Mouse (Mus musculus) right cerebral cortex, postnatal 36 days (tissue): ENCODE results near the gene Tns3.

Experiments
- DNase-seq, 2 experiments: peaks; one replicate each; pipeline ENCODE4 v3.0.0; 2022; ENCODE audit warnings: low spot score in 2 of 2, mixed read lengths in 1 of 2

Tns3 gene

DNA sequence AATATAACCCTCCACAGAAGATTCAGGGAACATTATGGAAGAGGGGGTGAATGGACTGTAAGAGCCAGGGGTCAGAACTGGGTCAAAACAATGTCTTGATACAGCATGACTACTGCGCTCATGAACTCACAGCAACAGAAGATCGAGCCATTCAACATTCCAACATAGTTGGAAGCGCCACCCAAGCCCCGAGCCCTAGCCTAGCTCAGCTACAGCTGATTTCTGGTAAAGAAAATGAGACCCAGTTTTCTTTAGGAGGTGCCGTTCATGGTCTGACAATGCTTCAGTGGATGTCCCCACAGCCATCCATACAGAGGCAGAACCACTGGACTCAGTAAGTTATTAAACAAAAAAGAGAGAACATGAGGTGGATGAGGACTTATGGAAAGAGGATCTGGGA is 224.1 kb downstream of the Tns3 start:
- DNase-seq: no peak

DNA sequence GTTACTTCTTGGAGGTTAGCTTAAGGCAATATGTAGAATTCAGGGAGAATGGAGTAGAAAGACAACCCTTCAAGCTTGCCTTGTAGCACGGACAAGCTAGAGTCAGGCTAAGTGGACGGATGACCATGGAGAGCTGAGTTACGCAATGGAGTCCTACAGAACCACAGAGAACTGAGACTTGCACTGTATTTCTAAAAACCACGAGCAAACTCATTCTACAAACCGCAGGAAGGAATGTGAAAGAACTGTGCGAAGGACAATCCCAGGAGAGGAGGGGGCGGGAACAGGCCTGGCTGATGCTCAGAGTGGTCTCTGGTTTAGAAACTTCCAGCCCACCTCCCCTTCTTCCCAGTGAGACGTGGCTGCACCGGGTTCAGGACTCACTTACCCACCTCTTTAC is 225.3 kb downstream of the Tns3 start:
- no peak for DNase-seq

DNA sequence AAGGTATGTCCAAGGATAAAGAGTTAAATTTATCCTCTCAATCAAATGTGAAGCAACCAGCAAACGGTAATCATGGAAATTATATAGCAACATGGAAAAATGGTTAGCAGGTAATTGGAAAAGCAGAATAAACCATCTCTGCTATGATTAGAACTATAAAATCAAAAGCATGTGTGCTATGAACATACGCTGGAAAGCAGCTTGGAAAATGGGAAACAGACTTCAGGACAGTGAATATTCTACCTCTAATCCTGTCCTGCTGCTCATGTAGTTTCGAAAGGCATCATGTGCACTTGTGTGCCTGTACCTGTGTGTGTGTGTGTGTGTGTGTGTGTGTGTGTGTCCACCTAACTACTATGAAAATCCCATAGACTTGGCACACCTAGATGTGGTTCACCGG is 226.1 kb downstream of the Tns3 start:
- no peak for DNase-seq

DNA sequence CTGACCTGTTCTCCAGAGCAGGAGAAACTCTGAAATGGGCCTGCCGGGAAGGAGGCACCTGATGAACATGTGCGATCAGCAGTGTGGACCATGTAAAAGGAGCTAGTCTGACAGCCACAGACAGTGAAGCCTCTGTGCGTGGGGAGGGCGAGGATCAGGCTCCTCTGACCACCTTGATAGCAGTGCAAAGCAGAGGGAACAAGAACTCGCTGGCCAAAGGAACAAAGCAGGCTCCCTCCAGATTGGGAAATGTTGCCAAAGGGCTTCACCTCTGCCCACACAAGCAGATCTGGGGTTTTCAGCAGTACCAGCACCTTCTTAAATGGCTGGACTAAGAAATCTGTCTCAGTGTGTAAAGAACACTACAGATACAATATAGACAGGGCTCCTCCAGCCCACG is 229.2 kb downstream of the Tns3 start:
- DNase-seq: no peak

DNA sequence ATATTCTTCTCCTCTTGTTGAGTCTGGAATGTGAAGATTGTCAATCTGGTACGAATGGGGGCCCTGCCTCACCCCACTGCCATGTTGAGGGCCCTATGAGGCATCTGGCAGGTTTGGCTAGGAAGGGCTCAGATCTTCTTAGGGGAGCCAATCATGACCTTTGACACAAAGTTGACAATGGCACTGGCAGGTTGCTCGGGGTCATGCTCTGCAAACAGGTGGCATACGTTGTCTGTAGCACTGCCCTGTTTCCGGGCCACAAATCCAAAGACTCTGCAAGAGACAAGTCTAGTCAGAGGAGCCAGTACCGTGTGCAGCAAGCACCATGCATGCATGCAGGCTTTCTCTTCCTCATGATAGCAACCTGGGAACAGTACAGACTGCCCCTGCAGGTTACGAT is 230.0 kb downstream of the Tns3 start:
- DNase-seq: no peak

DNA sequence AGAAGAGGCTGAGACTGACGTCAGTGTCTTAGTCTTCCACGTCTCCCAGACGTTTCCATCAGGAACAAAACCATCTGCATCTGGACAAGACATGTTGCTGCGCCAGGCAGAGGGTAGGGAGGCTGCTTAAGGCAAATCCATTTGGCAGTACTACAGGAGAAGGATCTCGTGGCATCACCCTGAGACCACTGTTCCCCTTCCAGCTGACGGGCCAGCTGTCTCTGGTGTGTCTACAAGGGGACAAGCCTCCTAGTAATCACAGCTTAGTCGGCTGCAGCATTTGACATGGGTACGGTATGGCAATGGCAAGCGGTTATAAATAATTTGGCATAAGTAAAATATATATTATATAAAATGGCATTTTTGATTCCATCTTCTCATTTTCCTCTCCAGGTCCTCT is 230.9 kb downstream of the Tns3 start:
- DNase-seq: no peak

DNA sequence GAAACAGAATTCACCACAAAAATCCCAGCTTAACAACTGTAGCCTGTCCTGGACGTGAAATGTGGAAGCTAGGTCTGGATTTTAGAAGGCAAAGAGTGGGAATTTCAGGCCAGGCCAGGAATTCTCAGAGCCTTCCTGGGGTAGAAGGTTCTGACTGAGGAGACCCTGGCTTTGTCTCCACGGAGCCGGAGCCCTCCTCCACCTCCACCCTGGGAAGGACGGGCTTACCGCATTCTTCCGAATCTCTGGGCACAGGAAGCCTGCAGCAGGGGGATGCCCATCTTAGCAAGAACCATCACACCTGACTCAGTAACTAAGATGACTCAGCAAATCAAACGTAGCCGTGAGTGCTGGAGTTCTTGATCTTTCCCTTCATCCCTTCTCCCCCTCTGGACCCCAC is 231.4 kb downstream of the Tns3 start:
- DNase-seq: no peak

DNA sequence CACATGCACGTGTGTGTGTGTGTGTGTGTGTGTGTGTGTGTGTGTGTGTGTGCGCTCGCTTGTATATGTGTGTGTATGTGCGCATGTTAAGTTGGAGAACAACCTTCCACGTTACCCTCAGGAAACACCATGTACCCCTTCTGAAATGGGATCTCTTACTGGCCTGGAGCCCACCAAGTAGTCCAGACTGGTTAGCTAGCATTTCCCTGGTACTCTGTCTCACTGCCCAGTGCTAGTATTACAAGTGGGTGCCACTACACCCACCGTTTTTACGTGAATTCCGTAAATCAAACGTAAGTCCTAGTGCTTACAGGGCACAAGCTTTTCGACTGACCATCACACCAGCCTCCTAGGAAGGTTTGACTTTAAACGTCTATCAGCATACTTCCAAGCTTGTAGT is 236.7 kb downstream of the Tns3 start:
- no peak for DNase-seq

DNA sequence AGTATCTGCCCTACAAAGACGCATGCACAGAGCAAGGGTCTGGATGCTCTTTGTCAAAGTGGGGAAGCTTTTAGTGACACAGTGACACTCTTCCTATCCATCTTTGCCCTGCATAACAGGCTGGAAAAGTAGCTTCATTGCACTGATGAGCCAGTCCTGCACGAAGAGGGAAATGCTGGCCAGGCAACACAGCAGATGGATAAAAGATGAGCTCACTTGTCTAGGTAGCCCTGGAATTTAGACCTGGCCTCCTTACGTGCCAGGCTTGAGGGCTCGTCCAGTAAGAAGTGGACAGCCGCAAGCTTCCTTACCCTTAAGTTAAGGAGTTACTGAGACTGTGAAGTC is 239.1 kb downstream of the Tns3 start:
- DNase-seq: no peak

DNA sequence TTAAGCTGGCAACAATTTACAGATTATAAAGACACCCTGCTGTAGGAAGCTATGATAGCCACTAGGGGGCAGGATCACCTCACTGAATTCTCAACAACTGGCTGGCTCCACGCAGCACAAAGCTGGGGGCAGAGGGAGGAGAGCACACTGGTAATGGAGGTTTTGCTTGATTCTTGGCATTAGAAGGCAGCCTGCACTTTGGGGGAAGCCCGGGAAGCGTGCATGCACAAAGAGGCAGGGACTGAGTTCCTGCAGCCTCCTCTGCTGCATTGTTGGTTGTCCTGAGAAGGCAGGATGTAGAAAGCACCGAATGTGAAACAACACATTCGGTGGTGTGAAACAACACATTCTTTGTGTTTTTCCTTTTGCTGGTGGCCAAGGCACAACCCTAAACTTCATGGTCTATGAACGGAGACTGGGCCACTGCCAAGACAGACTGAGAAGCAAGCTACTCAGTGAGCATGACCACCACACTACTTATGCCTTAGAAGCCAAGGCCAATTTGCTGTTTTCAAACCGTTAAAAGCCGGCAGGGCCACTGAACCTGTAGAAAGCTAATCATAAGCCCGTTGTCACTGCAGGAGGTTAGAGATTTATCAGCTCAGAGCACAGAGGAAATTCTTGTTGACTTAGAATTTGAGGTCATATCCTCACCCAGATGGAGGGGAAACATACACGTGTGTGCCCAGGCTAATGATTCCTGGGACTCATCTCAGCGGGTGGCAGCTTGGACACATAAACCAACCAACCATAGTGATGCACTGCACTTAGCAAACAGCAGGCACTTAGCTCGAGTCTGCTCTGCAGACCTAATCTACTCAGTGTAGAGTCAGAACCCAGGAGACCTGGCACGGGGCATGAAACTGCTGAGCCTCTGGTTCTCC is 239.8 kb downstream of the Tns3 start:
- peak; percentile 56 to 59 for DNase-seq

DNA sequence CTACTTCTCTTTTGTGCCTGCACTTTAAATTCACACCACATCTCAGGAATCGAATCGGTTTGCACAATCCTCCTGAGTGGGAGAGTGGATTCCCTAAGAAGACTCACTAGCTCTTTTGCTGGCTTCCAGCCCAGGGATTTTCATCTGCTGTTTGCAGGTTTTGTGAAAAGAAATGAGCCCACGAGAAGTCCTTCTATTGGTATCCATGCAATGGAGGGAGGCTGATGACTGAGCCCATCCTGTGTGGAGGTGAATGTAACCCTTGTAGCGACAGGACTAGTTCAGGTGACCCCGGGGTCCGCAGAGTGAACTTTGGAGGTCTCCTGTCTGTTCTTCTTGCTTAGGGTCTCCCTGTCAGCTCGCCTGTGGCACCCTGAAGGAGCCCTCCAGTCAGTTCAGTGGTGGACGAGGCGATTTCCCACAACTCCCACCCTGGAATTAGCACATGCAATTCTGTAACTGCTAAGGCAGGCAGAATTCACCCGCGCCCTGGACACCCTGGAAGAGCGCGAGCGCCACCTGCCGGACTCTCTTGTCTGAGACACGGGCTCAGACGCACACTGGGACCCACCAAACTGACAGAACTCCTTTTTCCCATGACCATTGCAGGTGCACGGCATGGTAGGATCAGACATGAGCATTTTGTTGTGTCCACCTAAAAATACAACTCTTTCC is 259.0 kb downstream of the Tns3 start:
- DNase-seq: peak; percentile 63 to 75

DNA sequence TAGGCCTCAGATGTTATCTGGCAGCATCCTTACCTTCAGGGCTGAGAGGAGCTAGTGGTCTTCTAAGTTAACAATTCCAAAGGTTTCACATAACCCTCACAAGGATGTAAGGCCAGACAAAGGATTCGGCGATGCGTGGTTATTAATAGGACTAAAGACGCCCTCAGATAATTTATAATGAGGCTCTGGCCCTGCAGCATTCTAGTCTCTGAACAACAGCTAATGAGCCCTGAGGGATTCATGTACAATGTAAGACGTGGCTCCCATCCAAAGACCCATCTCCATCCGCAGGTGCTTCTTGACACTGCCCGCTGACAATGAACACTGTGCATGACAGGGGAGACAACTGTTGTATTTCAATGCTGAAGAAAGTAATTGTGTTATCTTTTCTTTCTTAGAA is 263.0 kb downstream of the Tns3 start:
- DNase-seq: no peak

DNA sequence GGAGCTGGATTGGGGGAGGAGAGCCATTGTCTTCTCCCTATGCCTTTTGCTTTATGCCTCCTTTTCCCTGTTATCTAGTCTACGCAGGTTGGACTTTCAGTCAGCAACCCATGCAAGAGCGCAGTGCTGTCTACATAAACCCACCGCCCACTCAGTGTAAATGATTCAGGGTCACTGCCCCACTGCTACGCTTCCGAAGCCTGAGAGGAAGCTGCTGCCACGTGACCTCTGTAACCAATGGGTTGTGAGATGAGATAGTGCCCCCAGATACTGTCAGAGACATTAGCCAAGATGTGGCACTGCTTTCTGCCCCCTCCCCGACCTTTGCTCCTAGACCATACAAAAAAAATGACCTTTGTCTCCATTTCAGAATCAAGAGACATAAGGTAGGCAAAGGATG is 268.0 kb downstream of the Tns3 start:
- no peak for DNase-seq

DNA sequence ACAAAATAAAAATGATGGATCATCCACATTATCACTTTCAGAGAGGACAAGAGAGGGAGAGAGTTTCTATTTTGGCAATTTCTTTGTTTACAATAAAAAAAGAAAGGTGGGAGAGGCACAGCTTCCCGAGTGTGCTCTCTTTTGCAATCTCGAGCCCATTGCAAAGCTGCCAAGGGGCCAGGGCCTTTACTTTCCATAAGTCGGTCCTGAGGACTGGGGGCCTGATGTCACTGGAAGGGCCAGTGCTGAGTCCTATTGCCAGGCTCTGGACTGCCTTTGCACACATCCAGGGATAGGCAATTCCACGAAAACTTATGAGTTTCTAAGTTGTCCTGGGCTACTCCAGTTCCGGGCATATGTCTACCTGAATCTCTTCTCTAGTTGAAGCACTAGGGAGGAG is 272.8 kb downstream of the Tns3 start:
- DNase-seq: no peak

DNA sequence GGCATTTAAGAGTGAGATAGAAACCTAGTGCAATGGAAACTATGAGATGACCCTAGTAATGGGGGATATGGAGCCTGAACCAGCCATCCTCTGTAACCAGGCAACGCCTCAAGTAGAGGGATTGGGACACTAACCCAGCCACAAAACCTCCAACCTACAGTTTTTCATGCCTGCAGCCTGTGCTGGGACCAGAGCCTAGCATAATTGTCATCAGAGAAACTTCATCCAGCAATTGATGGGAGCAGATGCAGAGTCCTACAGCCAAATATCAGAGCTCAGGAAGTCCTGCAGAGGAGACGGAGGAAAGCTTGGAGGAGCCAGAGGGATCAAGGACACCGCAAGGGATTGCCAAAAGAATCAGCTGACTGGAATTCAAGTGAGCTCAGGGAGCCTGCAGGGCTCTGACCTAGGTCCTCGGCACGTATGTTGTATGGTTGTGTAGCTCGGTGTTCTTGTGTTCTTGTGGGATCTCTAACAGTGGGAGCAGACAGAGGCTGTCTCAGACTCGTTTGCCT is 278.4 kb downstream of the Tns3 start:
- DNase-seq: no peak
